Mouse (Mus musculus) lung, adult 2 months (tissue): Measurements from ENCODE around the gene Akr1d1.

Experiments used
- CTCF ChIP-seq: fragments of 200-500 bp; IDR thresholded peaks from 2 replicates; pipeline ENCODE4 v1.5.1; 2011; ENCODE audit warnings: mild to moderate bottlenecking, low read length, control low read depth; ENCODE audit not compliant: insufficient read depth
- POLR2A ChIP-seq: fragments of 200-500 bp; IDR thresholded peaks from 2 replicates; pipeline ENCODE4 v1.6.1; 2011; ENCODE audit warnings: low read depth, mild to moderate bottlenecking, control low read depth, low read length, borderline replicate concordance; ENCODE audit errors: extremely low read depth

DNA sequence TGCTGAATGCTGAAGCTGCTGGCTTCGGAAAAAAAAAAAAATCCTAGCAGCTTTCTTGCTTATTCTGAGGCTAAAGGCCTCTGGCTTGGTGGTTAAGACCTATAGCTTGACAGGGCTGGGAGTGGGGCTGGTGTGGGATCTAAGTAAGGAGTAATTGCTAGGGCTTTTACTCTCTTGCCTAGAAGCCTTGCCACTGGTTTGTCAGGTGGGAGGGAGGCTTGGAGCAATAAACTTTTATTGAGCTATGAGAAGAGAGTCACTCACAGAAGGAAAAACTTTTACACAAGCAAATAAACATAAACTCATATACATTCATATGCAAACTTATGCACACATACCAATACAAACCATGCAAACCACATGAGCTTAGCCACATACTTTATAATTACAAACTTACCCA is 42.0 kb downstream of the Akr1d1 start:
- no peak for TF ChIP-seq CTCF
- no peak for TF ChIP-seq POLR2A
